Mouse (Mus musculus): ENCODE data around the gene Scn2a. TPM values are rescaled to one million over a fixed set of nuclear protein-coding genes. Genes with fewer than 3 reads are reported as not detected.

Gene Scn2a
- polyA plus RNA-seq, 1 experiment from 2014 or later, result 3.5 TPM

Other genes with a start within 250 kb of the Scn2a start
- 1.9 and 2.5 TPM in 2 replicates for gene Scn3a, start 53.1 kb upstream of the Scn2a start, polyA plus RNA-seq (2016; fragmentation: Nextera tagmentation; extraction: Ambion mirVana)
- gene Csrnp3, start 225.0 kb downstream of the Scn2a start, polyA plus RNA-seq (2016; fragmentation: Nextera tagmentation; extraction: Ambion mirVana), result 10.7 and 12.1 TPM in 2 replicates

Data from limb, embryonic 12.5 days (tissue).